Mouse (Mus musculus) lung, embryonic 15.5 days (tissue): ENCODE data around the gene Rasgef1c. TPM values are rescaled to one million over a fixed set of nuclear protein-coding genes. Genes with fewer than 3 reads are reported as not detected.

Source experiments
- ATAC-seq: fragments of 200-750 bp; cut with Nextera tagmentation; 2 replicates; pipeline ENCODE4 v1.8.0; 2017; ENCODE audit warnings: moderate number of reproducible peaks, borderline replicate concordance; ENCODE audit not compliant: low FRiP score, low TSS enrichment; ENCODE audit errors: extremely low read depth
- H3K27ac ChIP-seq: fragments of 300-500 bp; sonication (generic); 2 replicates; pipeline ENCODE4 v1.5.1; 2015; ENCODE audit warnings: moderate library complexity, mild to moderate bottlenecking, inconsistent platforms
- H3K27me3 ChIP-seq: fragments of 300-500 bp; sonication (generic); 2 replicates; pipeline ENCODE4 v1.6.1; 2015; ENCODE audit warnings: inconsistent platforms
- H3K36me3 ChIP-seq: fragments of 300-500 bp; sonication (generic); 2 replicates; pipeline ENCODE4 v1.6.1; 2015; ENCODE audit warnings: inconsistent platforms
- H3K4me1 ChIP-seq: fragments of 300-500 bp; sonication (generic); 2 replicates; pipeline ENCODE4 v1.6.1; 2015; ENCODE audit warnings: inconsistent platforms
- H3K4me2 ChIP-seq: fragments of 300-500 bp; sonication (generic); 2 replicates; pipeline ENCODE4 v1.6.1; 2015; ENCODE audit warnings: inconsistent platforms, mild to moderate bottlenecking, moderate library complexity
- H3K4me3 ChIP-seq: fragments of 300-500 bp; sonication (generic); 2 replicates; pipeline ENCODE4 v1.5.1; 2015; ENCODE audit warnings: mild to moderate bottlenecking, inconsistent platforms
- H3K9ac ChIP-seq: fragments of 300-500 bp; sonication (generic); 2 replicates; pipeline ENCODE4 v1.6.1; 2015; ENCODE audit warnings: inconsistent platforms
- H3K9me3 ChIP-seq: fragments of 300-500 bp; sonication (generic); 2 replicates; pipeline ENCODE4 v1.6.1; 2016; ENCODE audit warnings: inconsistent platforms
- WGBS: fragments of 180-500 bp; shearing (Covaris S2); methylation state at CpG from one replicate; pipeline ENCODE4 v1.1.7; 2015; 5-methylcytosine and 5-hydroxymethylcytosine counted together
- polyA plus RNA-seq: library from polyadenylated mRNA; unstranded; fragments of >200 nt; fragmentation: Nextera tagmentation; extraction: Ambion mirVana; gene quantifications from 2 replicates; pipeline ENCODE4 v1.2.1, GENCODE M21; 2015

Rasgef1c gene
- polyA plus RNA-seq: 0.09 and 0.15 TPM in 2 replicates

DNA sequence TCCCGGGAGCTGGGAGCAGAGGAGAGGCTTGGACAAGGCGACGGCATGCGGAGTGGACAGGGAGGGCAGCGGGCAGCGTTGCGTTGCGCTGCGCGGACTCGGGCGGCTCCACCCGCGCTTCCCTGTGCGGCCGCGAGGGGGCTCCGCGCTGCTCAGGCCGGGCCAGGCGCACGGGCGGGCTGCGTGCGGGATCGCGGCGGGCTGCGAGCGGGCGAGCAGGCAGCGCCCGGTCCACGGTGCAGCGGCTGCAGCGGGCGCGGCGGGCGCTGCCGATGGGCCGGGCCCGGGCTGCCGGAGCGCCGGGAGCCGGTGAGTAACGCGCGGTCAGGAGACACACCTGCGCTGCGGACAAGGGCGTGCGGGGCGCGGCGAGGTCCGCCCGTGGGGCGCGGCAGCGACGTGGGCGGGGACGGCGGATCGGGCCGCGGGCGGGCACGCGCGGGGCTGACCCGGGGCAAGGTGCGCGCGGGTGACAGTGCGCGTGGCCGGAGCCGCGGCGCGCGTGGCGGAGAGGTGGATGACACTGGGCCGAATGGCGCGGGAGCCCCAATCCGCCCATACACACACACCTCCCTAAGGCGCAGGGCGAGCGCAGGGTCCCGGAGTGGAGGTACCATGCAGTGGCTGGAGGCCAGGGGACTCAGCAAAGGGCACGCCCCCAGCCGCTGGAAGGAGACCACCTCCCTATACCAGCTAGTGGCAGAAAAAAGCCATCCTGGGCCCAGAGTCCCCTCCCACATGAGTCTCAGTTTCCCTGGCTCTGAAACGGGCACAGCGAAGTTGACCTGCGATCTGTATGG lies at the start of gene Rasgef1c:
TSS of gene Rasgef1c (plus strand) at position 177 of the 800 bp plus-strand sequence.
- Histone ChIP-seq H3K36me3 (no peaks in the 10 kb centered on the region), H3K4me1 (peaks cover 9% of the 10 kb centered on the region), H3K27me3 (peaks cover 41% of the 10 kb centered on the region), H3K4me3 (peak within 1 kb of the TSS; percentile 59), H3K4me2 (peak within 1 kb of the TSS; percentile 100), H3K9me3 (no peaks in the 10 kb centered on the region), H3K9ac (peak within 1 kb of the TSS; percentile 33), H3K27ac (no peak within 1 kb of the TSS)
- WGBS: 2% methylated on average over 80 of the region's 99 CpGs
- peak; percentile 71 for ATAC-seq

DNA sequence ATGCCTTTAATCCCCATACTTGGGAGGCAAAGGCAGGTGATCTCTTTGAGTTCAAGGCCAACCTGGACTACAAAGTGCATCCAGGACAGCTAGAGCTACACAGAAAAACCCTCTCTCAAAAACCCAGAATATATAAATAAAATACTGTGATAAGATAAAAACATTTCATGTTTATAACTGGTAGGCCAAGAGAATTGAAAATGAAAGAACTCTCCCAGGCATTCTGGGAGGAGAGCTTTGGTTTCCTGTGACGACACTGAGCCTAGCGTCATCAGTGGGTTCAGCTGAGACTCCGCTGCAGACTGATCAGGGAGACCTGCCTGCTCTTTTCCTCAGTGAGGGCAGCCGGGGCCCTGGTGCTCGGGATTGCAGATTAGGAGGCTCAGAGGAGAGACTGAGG lies 46.5 kb upstream of the Rasgef1c start:
- Histone ChIP-seq H3K9ac (no peak overlapping the region), H3K36me3 (peaks cover 26% of the 10 kb centered on the region), H3K4me2 (no peak overlapping the region), H3K27ac (no peak overlapping the region), H3K27me3 (no peaks in the 10 kb centered on the region), H3K9me3 (no peaks in the 10 kb centered on the region), H3K4me3 (no peak overlapping the region), H3K4me1 (no peaks in the 10 kb centered on the region)
- WGBS: 71% methylated on average over 5 of the region's 5 CpGs
- ATAC-seq: no peak

DNA sequence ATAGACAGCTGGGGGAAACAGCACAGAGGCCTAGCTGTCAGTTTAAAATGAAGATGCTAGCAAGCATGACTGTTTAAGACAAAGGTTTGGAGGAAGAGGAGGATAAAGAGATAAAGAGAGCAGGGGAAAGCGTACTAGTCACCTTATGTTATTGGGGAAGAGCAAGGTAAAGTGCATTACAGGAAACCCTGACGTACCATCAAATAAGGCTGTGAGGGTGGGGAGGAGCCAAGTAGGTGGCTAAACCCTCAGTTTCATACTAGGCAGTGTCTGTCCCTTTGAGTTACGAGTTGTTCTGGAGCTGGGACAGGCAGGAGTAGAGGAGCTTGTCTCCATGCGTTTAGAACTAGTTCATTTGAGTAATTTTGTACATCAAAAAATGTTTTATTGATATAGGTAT lies 40.5 kb upstream of the Rasgef1c start:
- H3K27me3 ChIP-seq: no peaks in the 10 kb centered on the region

DNA sequence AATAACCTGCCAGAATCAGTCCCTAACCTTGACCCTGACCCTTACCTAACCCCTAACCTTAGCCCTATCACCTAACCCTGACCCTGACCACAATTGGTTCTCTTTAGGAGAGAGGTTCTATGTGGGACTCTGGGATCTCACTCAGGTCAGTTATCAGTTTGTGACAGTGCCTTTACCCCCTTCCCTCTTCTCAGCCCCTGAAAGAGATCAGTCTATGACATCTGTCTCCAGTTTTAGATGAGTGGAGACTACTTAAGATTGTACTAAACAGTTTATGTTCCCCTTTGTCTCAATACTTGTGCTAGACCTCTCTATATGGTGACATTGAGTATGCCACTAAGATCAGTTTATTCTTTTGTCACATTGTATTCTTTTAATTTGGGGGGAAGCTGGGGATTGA lies 37.7 kb upstream of the Rasgef1c start:
- Histone ChIP-seq H3K9me3 (no peaks in the 10 kb centered on the region), H3K36me3 (peaks cover 10% of the 10 kb centered on the region), H3K4me2 (no peak overlapping the region), H3K27me3 (no peaks in the 10 kb centered on the region), H3K4me3 (no peak overlapping the region), H3K9ac (no peak overlapping the region), H3K27ac (no peak overlapping the region), H3K4me1 (no peaks in the 10 kb centered on the region)
- ATAC-seq: no peak

More for the DNA sequence above, 40.5 kb upstream of the Rasgef1c start:
- no peak overlapping the region for H3K9ac ChIP-seq
- no peak overlapping the region for H3K4me2 ChIP-seq
- no peaks in the 10 kb centered on the region for H3K9me3 ChIP-seq
- no peak overlapping the region for H3K4me3 ChIP-seq
- H3K4me1 ChIP-seq: no peaks in the 10 kb centered on the region
- 80% methylated on average over 4 of the region's 4 CpGs for WGBS
- no peak overlapping the region for H3K27ac ChIP-seq
- ATAC-seq: no peak
- peaks cover 8% of the 10 kb centered on the region for H3K36me3 ChIP-seq

DNA sequence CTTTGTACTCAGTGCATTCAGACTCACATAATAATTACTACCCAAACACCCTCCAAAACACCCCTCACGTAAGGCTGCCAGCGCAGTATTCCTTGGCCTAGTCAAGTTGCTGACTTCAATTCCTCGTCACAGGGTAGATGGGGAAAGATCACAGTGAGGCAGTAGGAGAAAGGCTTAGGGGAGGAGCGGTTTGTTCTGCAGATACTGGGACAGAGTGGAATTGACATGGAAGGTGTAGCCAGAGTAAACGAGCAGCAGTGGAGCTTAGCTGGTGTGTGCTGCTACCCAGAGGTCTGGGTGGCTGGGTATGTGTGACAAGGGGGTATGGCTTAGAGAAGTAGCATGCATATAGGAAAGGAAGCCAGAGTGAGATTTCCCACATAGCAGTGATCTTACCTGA lies 34.3 kb upstream of the Rasgef1c start:
- Histone ChIP-seq H3K4me2 (no peak overlapping the region), H3K27ac (no peak overlapping the region), H3K4me3 (no peak overlapping the region), H3K36me3 (peaks cover 30% of the 10 kb centered on the region), H3K27me3 (no peaks in the 10 kb centered on the region), H3K4me1 (no peaks in the 10 kb centered on the region), H3K9ac (no peak overlapping the region), H3K9me3 (no peaks in the 10 kb centered on the region)
- ATAC-seq: no peak
- 85% methylated on average over 5 of the region's 5 CpGs for WGBS

DNA sequence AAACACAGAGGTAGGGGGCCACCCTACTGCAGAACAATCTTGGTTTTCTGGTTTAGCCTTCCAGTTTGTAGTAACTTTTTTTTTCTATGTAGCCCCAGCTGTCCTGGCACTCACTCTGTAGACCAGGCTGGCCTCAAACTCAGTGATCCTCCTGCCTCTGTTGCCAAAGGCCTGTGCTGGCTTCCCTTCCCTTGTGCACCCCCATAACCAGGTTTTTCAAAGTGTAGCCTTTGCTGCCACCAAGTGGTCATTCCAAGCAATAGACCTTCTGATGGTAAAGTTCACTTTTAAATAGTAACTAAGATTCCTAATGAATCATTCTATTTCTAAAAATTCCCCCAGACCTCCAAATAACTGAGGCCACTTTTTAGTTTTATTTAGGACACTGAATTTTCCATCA lies 31.9 kb upstream of the Rasgef1c start:
- no peak overlapping the region for H3K4me3 ChIP-seq
- H3K4me1 ChIP-seq: no peaks in the 10 kb centered on the region
- no peak for ATAC-seq
- peaks cover 38% of the 10 kb centered on the region for H3K36me3 ChIP-seq
- no peak overlapping the region for H3K9ac ChIP-seq
- H3K9me3 ChIP-seq: no peaks in the 10 kb centered on the region
- H3K27me3 ChIP-seq: no peaks in the 10 kb centered on the region
- no peak overlapping the region for H3K27ac ChIP-seq
- H3K4me2 ChIP-seq: no peak overlapping the region

DNA sequence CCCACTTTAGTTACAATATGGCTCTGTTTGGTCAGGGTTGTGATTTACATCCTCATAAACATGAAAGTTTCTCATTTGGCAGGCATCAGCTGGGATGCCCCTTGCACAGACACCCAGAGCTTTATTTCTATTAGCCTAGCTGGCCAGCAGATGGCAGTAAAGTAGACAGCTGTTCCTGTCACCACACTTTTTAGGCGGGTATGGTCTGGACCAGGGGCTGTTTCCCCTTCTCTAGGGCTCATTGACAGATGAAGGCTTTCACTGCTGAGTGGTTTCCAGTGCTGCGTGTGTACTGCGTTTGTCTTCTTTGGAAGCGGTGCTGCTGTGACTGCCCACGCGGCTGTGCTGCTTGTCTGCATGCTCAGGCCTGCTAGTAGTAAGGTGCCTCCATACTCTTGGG lies 29.7 kb upstream of the Rasgef1c start:
- Histone ChIP-seq H3K4me1 (0 out of 2 replicates have a peak, but pooled peaks cover under 1% of the 10 kb centered on the region), H3K9ac (no peak overlapping the region), H3K36me3 (peaks cover 38% of the 10 kb centered on the region), H3K27ac (no peak overlapping the region), H3K27me3 (no peaks in the 10 kb centered on the region), H3K9me3 (no peaks in the 10 kb centered on the region), H3K4me2 (no peak overlapping the region), H3K4me3 (no peak overlapping the region)
- ATAC-seq: no peak
- 56% methylated on average over 6 of the region's 6 CpGs for WGBS

DNA sequence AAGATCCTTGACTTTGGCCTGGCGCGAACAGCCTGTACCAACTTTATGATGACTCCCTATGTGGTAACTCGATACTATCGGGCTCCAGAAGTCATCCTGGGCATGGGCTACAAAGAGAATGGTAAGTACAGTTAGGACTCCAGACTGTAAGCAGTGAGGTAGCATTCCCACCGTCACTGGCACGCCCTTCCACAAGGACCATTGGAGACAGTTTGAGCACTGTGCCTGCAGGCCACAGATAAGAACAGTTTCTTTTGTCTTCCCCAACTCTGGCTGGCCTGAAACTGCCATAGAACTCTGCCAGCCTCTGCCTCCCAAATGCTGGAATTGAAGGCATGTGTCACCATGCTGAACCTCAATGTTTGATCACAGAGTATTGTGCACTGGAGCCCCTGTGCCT lies 28.9 kb upstream of the Rasgef1c start:
- Histone ChIP-seq H3K27ac (no peak overlapping the region), H3K27me3 (no peaks in the 10 kb centered on the region), H3K9ac (no peak overlapping the region), H3K36me3 (peaks cover 38% of the 10 kb centered on the region), H3K4me2 (no peak overlapping the region), H3K4me1 (0 out of 2 replicates have a peak, but pooled peaks cover 7% of the 10 kb centered on the region), H3K9me3 (no peaks in the 10 kb centered on the region), H3K4me3 (no peak overlapping the region)
- WGBS: 92% methylated on average over 6 of the region's 6 CpGs
- no peak for ATAC-seq

DNA sequence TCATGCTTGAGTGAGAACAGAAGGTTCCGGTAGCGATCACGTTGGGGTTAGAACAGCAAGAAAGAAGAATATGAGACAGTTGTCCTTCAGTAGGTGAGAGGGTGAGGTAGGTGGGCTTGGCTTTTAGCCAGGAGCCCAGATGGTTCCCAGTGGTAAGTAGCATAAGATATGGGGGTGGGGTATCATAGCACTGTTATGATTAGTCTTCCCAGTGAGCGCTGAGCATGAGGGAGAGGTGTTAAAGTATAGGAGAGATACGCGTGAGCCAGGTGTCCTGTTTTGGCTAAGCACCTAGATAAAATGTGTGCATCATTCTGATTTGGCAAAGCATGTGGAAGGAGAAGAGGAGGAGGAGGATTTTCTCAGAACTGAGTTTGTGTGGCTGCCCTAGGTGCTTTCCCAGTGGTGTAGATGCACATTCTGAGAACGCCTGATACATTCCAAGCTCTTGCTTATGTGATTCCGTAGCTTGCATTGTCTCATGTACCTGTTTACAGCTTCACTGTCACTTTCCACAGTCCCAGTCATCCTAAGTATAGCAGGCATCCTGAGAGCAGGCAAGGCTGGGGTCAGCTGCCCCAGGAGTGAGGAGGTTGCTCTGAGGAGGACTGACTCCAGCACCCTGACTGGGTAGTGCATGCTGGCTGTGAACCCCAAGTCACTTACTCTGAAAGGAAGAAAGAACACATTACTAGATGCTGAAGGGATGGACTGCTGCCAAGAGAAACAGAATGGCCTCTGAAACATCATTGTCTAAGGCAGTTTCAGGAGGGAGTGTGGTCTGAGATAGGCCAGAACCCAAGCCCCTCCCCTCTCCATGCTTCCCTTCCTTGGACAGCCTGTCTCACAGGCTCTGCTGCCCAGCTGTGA lies 24.5 kb upstream of the Rasgef1c start:
- 75% methylated on average over 8 of the region's 8 CpGs for WGBS
- Histone ChIP-seq H3K9ac (no peak overlapping the region), H3K9me3 (no peaks in the 10 kb centered on the region), H3K27ac (peak overlapping the region; percentile 50), H3K4me1 (peaks cover 15% of the 10 kb centered on the region; the same call in 1 of the 2 replicates), H3K27me3 (no peaks in the 10 kb centered on the region), H3K36me3 (peaks cover 18% of the 10 kb centered on the region; the same call in 1 of the 2 replicates), H3K4me2 (no peak overlapping the region), H3K4me3 (no peak overlapping the region)
- no peak for ATAC-seq

DNA sequence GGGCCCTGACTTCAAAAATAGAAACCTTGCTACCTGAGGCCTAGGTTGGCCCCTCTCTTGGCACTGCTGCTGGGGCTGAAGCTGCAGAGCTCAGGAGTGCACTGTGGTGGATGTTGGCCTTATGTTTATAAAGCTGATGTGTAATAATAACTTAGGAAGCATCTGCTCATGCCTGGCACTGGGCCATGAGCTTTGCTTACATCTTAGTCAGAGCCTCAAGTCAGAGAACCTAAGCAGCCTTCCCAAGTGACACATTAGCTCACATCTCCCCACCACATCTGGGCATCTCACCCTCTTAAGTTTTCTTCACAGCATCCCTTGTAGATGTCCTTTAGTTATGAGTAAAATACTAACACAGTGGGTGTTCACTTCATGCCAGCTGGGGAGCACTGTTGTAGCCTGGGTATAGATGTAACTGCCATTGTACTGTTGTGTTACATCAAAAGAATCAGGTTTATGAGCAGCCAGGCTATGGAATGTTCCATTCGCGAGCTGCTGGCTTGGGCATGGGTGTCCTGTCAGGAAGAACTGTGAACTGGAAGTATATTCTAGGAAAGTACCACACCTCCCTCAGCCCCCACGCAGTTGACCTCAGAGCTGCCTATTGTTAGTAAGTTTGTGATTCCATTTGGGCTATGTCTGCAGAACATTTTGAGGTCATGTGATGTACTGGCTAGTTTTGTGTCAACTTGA lies 21.5 kb upstream of the Rasgef1c start:
- H3K4me1 ChIP-seq: peaks cover 15% of the 10 kb centered on the region; the same call in 1 of the 2 replicates
- peaks cover 17% of the 10 kb centered on the region for H3K36me3 ChIP-seq
- H3K4me2 ChIP-seq: no peak overlapping the region
- H3K9me3 ChIP-seq: no peaks in the 10 kb centered on the region
- H3K27ac ChIP-seq: peak overlapping the region; percentile 66
- WGBS: 79% methylated on average over 3 of the region's 3 CpGs
- H3K9ac ChIP-seq: no peak overlapping the region
- peak; percentile 52; the same call in 1 of the 2 replicates for ATAC-seq
- H3K4me3 ChIP-seq: no peak overlapping the region
- no peaks in the 10 kb centered on the region for H3K27me3 ChIP-seq

DNA sequence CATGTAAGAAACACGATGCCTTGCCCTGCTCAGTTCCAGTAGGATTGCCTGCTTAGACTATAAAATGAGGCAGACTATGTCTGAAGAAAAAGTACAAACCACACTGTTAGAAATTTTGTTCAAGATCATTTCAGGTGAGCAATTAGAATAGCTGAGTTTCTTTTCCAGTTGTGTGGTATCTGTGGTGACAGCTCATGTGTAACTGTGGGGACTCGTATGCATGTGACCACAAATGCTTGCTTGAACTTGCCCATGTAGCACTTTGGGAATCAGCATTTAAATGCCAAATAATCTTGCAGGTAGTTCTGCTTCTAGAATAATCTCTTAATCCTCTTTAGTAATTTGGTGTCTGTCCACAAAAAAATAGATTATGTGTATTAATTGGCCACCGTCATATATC lies 18.2 kb upstream of the Rasgef1c start:
- no peaks in the 10 kb centered on the region for H3K27me3 ChIP-seq

More for the DNA sequence above, 18.2 kb upstream of the Rasgef1c start:
- Histone ChIP-seq H3K4me2 (no peak overlapping the region), H3K27ac (no peak overlapping the region), H3K9ac (no peak overlapping the region), H3K9me3 (no peaks in the 10 kb centered on the region), H3K4me1 (peaks cover 7% of the 10 kb centered on the region; the same call in 1 of the 2 replicates), H3K36me3 (peaks cover 18% of the 10 kb centered on the region), H3K4me3 (no peak overlapping the region)
- 87% methylated on average over 3 of the region's 3 CpGs for WGBS
- ATAC-seq: no peak
